Mouse (Mus musculus) limb, embryonic 14.5 days (tissue): Measurements from ENCODE around the gene Naa15. TPM values are rescaled to one million over a fixed set of nuclear protein-coding genes. Genes with fewer than 3 reads are reported as not detected.

Source experiments
- ATAC-seq: fragments of 200-750 bp; cut with Nextera tagmentation; 2 replicates; pipeline ENCODE4 v1.8.0; 2017; ENCODE audit warnings: low read depth, moderate number of reproducible peaks, moderate TSS enrichment; ENCODE audit not compliant: low FRiP score
- DNase-seq: peaks from one replicate; pipeline ENCODE4 v3.0.0-alpha.2; 2015; ENCODE audit warnings: low spot score
- H3K27ac ChIP-seq: fragments of 300-500 bp; sonication (generic); replicated peaks from 2 replicates; pipeline ENCODE4 v1.5.1; 2014; ENCODE audit warnings: low read depth, mild to moderate bottlenecking, low read length, moderate library complexity, mixed read lengths
- H3K27me3 ChIP-seq: fragments of 300-500 bp; sonication (generic); 2 replicates; pipeline ENCODE4 v1.6.1; 2014; ENCODE audit warnings: low read length, mixed read lengths; ENCODE audit not compliant: control insufficient read depth, insufficient read depth
- H3K36me3 ChIP-seq: fragments of 300-500 bp; sonication (generic); 2 replicates; pipeline ENCODE4 v1.6.1; 2014; ENCODE audit warnings: mild to moderate bottlenecking, low read length, moderate library complexity, mixed read lengths; ENCODE audit not compliant: control insufficient read depth, insufficient read depth
- H3K4me1 ChIP-seq: fragments of 300-500 bp; sonication (generic); 2 replicates; pipeline ENCODE4 v1.6.1; 2014; ENCODE audit warnings: antibody characterized with exemption, low read length, mixed read lengths; ENCODE audit not compliant: control insufficient read depth, insufficient read depth
- H3K4me2 ChIP-seq: fragments of 300-500 bp; sonication (generic); replicated peaks from 2 replicates; pipeline ENCODE4 v1.6.1; 2014; ENCODE audit warnings: low read depth, mild to moderate bottlenecking, low read length, moderate library complexity; ENCODE audit not compliant: severe bottlenecking
- H3K4me3 ChIP-seq: fragments of 300-500 bp; sonication (generic); replicated peaks from 2 replicates; pipeline ENCODE4 v1.5.1; 2014; ENCODE audit warnings: low read length
- H3K9ac ChIP-seq: fragments of 300-500 bp; sonication (generic); 2 replicates; pipeline ENCODE4 v1.6.1; 2014; ENCODE audit warnings: mild to moderate bottlenecking, low read depth, low read length, moderate library complexity; ENCODE audit not compliant: severe bottlenecking
- H3K9me3 ChIP-seq: fragments of 300-500 bp; sonication (generic); 2 replicates; pipeline ENCODE4 v1.6.1; 2016; ENCODE audit warnings: low read length; ENCODE audit not compliant: control insufficient read depth
- POLR2A ChIP-seq: fragments of 200-500 bp; IDR thresholded peaks from 2 replicates; pipeline ENCODE4 v1.8.0; 2012; ENCODE audit warnings: inconsistent platforms, mild to moderate bottlenecking, moderate library complexity, borderline replicate concordance; ENCODE audit not compliant: insufficient read depth, insufficient read length; ENCODE audit errors: extremely low read depth
- WGBS: fragments of 180-500 bp; shearing (Covaris S2); extraction: QIAGEN DNeasy Blood & Tissue Kit; methylation state at CpG from one replicate; pipeline ENCODE4 v1.1.7; 2014; 5-methylcytosine and 5-hydroxymethylcytosine counted together
- polyA plus RNA-seq, 2 experiments: library from polyadenylated mRNA; depleted of rRNA in 1 of 2; stranded (reverse) in 1 of 2; unstranded in 1 of 2; fragments of >200 nt; fragmentation: Nextera tagmentation in 1 of 2; extraction: Ambion mirVana in 1 of 2; gene quantifications; 2 replicates each; pipeline versions ENCODE4 v1.2.1 to v1.2.3; 2012 to 2014

Gene Naa15
- polyA plus RNA-seq, 2 experiments = 26.9 to 37.4 TPM

- no peak for TF ChIP-seq POLR2A
- H3K4me3 ChIP-seq = no peak overlapping the region
- peaks cover 21% of the 10 kb centered on the region for H3K4me1 ChIP-seq
- no peaks in the 10 kb centered on the region for H3K9me3 ChIP-seq
- H3K27ac ChIP-seq = no peak overlapping the region
- no peak overlapping the region for H3K9ac ChIP-seq
- DNase-seq (no peak), ATAC-seq (no peak)
- 0 out of 2 replicates have a peak, but pooled peaks cover 1% of the 10 kb centered on the region for H3K36me3 ChIP-seq
- 88% methylated on average over 4 of the region's 4 CpGs for WGBS
- no peaks in the 10 kb centered on the region for H3K27me3 ChIP-seq
- H3K4me2 ChIP-seq = no peak overlapping the region
These were observed 71.7 kb downstream of the Naa15 start for GRCm38 (mm10) chr3:51486491-51487195.

GRCm38 (mm10) chr3:51490088-51490753 is 75.3 kb downstream of the Naa15 start:
- Histone ChIP-seq H3K27ac (0 out of 2 replicates have a peak overlapping the region, but pooled peaks have one; percentile 13), H3K27me3 (no peaks in the 10 kb centered on the region), H3K4me1 (peaks cover 10% of the 10 kb centered on the region), H3K9me3 (no peaks in the 10 kb centered on the region), H3K4me3 (no peak overlapping the region), H3K4me2 (no peak overlapping the region), H3K36me3 (peaks cover 30% of the 10 kb centered on the region), H3K9ac (no peak overlapping the region)
- ATAC-seq = no peak
- TF ChIP-seq POLR2A = no peak
- DNase-seq = no peak
- WGBS = 77% methylated on average over 7 of the region's 7 CpGs

DNA sequence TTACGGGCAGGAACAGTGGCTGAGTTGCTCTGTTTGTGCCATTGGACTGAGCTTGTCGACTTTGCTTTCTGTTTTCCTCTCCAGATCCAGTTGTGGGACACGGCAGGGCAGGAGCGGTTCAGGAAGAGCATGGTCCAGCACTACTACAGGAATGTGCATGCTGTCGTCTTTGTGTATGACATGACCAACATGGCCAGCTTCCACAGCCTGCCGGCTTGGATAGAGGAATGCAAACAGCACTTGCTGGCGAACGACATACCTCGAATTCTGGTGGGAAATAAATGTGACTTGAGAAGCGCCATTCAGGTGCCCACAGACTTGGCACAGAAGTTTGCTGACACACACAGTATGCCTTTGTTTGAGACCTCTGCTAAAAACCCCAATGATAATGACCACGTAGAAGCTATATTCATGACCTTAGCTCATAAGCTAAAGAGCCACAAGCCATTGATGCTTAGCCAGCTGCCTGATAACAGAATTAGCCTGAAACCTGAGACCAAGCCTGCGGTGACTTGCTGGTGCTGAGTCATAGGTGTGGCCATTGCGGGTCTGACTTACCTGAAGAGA is 78.4 kb downstream of the Naa15 start:
- no peak overlapping the region for H3K4me2 ChIP-seq
- H3K27ac ChIP-seq = no peak overlapping the region
- no peaks in the 10 kb centered on the region for H3K4me1 ChIP-seq
- ATAC-seq = no peak
- no peak overlapping the region for H3K9ac ChIP-seq
- no peak overlapping the region for H3K4me3 ChIP-seq
- peaks cover 36% of the 10 kb centered on the region for H3K36me3 ChIP-seq
- TF ChIP-seq POLR2A = no peak
- no peak for DNase-seq
- H3K9me3 ChIP-seq = no peaks in the 10 kb centered on the region
- no peaks in the 10 kb centered on the region for H3K27me3 ChIP-seq
- WGBS = 86% methylated on average over 13 of the region's 13 CpGs

- H3K9ac ChIP-seq = no peak overlapping the region
- no peak overlapping the region for H3K4me2 ChIP-seq
- H3K9me3 ChIP-seq = no peaks in the 10 kb centered on the region
- peaks cover 36% of the 10 kb centered on the region for H3K36me3 ChIP-seq
- TF ChIP-seq POLR2A = no peak
- H3K27ac ChIP-seq = no peak overlapping the region
- ATAC-seq (no peak), DNase-seq (no peak)
- no peaks in the 10 kb centered on the region for H3K27me3 ChIP-seq
- H3K4me3 ChIP-seq = no peak overlapping the region
- WGBS = 90% methylated on average over 2 of the region's 2 CpGs
- no peaks in the 10 kb centered on the region for H3K4me1 ChIP-seq
These were observed 79.5 kb downstream of the Naa15 start for GRCm38 (mm10) chr3:51494466-51494865.

DNA sequence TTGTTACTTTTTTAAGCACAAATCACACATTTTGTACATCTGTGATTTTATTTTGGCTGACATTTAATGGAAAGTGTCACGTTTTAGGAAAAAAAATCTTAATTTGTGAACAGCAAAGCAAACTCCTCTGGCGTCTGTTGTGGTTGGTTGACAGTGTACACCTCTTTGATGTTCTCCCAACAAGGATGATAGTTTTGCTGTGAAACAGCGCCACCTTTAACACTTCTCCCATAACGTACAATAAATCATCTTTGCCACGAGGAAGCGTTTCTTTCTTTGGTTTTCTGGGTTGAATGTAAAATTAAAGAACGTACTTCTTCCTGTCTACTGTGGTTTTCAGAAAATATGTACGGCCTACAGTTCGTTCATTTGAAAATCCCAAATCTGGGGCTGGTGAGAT is 80.7 kb downstream of the Naa15 start:
- no peak overlapping the region for H3K4me2 ChIP-seq
- H3K27ac ChIP-seq = no peak overlapping the region
- peaks cover 36% of the 10 kb centered on the region for H3K36me3 ChIP-seq
- no peaks in the 10 kb centered on the region for H3K9me3 ChIP-seq
- DNase-seq (no peak), ATAC-seq (no peak)
- no peaks in the 10 kb centered on the region for H3K27me3 ChIP-seq
- H3K9ac ChIP-seq = no peak overlapping the region
- TF ChIP-seq POLR2A = no peak
- WGBS = 93% methylated on average over 9 of the region's 9 CpGs
- H3K4me1 ChIP-seq = no peaks in the 10 kb centered on the region
- H3K4me3 ChIP-seq = no peak overlapping the region
